Mouse (Mus musculus) CH12.LX (cell line): Measurements from ENCODE around the gene Adprhl2. TPM values are rescaled to one million over a fixed set of nuclear protein-coding genes. Genes with fewer than 3 reads are reported as not detected.
A peak's percentile ranks its signal among the peaks of the same experiment; 100 is the strongest.

ENCODE experiments used
- DNase-seq: peaks from one replicate; pipeline ENCODE4 v3.0.0-alpha.2; 2013; ENCODE audit errors: extremely low read depth
- H3K27ac ChIP-seq: 2 replicates; pipeline ENCODE4 v1.5.1; 2012; ENCODE audit warnings: low read depth, mild to moderate bottlenecking, control low read depth, moderate library complexity; ENCODE audit not compliant: insufficient read depth
- H3K27me3 ChIP-seq: replicated peaks from 2 replicates; pipeline ENCODE3; 2012; ENCODE audit warnings: inconsistent platforms
- H3K36me3 ChIP-seq, 2 experiments: replicated peaks in 1 of 2; 2 replicates each; pipeline versions ENCODE3 to v1.6.1; 2012; ENCODE audit warnings: inconsistent platforms in 1 of 2, low read length in 1 of 2, mild to moderate bottlenecking in 1 of 2, mixed read lengths in 1 of 2, moderate library complexity in 1 of 2; ENCODE audit not compliant: control insufficient read depth in 1 of 2, insufficient read depth in 1 of 2
- H3K4me1 ChIP-seq, 2 experiments: 2 replicates each; pipeline ENCODE4 v1.6.1; 2012; ENCODE audit warnings: inconsistent platforms in 1 of 2, moderate library complexity in 1 of 2; ENCODE audit not compliant: insufficient read depth in 2 of 2, control insufficient read depth in 1 of 2
- H3K4me2 ChIP-seq: 2 replicates; pipeline ENCODE4 v1.6.1; 2012; ENCODE audit warnings: low read depth, mild to moderate bottlenecking, control low read depth; ENCODE audit not compliant: poor library complexity, insufficient read depth, severe bottlenecking
- H3K4me3 ChIP-seq, 3 experiments: fragments of 150-350 bp in 1 of 3; sonication (generic) in 1 of 3; replicated peaks in 1 of 3; 2 replicates each; pipeline versions ENCODE3 to v1.5.1; 2011 to 2012; ENCODE audit warnings: low read depth in 2 of 3, low read length in 2 of 3, mild to moderate bottlenecking in 2 of 3, moderate library complexity in 2 of 3, control low read depth in 1 of 3, improper control_type of control experiment in 1 of 3, inconsistent platforms in 1 of 3, mixed read lengths in 1 of 3; ENCODE audit not compliant: poor library complexity in 1 of 3
- H3K79me2 ChIP-seq: replicated peaks from 2 replicates; pipeline ENCODE4 v1.6.1; 2012; ENCODE audit warnings: mild to moderate bottlenecking, moderate library complexity; ENCODE audit not compliant: control insufficient read depth, poor library complexity, insufficient read depth, severe bottlenecking; ENCODE audit errors: extremely low read depth
- H3K9ac ChIP-seq: 2 replicates; pipeline ENCODE4 v1.6.1; 2012; ENCODE audit warnings: low read depth, mild to moderate bottlenecking, control low read depth, moderate library complexity; ENCODE audit not compliant: insufficient read depth
- H3K9me3 ChIP-seq: replicated peaks from 2 replicates; pipeline ENCODE3; 2012; ENCODE audit warnings: low read length, inconsistent platforms, mixed read lengths
- CHD1 ChIP-seq: IDR thresholded peaks from 2 replicates; pipeline ENCODE4 v1.6.1; 2012; ENCODE audit warnings: low read depth, low read length, improper control_type of control experiment, inconsistent platforms
- CHD2 ChIP-seq: IDR thresholded peaks from 2 replicates; pipeline ENCODE4 v1.6.1; 2011; ENCODE audit warnings: low read length, improper control_type of control experiment
- CTCF ChIP-seq, 2 experiments: IDR thresholded peaks in 1 of 2; conservative IDR thresholded peaks in 1 of 2; 2 replicates each; pipeline ENCODE4 v1.5.1; 2011 to 2012; ENCODE audit warnings: low read depth in 2 of 2, low read length in 2 of 2, improper control_type of control experiment in 1 of 2, inconsistent platforms in 1 of 2, mild to moderate bottlenecking in 1 of 2, moderate library complexity in 1 of 2
- ELF1 ChIP-seq: IDR thresholded peaks from 2 replicates; pipeline ENCODE4 v1.6.1; 2014; ENCODE audit warnings: low read depth, mild to moderate bottlenecking, inconsistent platforms, low read length, improper control_type of control experiment
- EP300 ChIP-seq: IDR thresholded peaks from 2 replicates; pipeline ENCODE4 v1.6.1; 2011; ENCODE audit warnings: low read length, improper control_type of control experiment
- JUND ChIP-seq: conservative IDR thresholded peaks from 2 replicates; pipeline ENCODE4 v1.6.1; 2011; ENCODE audit warnings: low read depth, low read length, improper control_type of control experiment
- MAZ ChIP-seq: IDR thresholded peaks from 2 replicates; pipeline ENCODE4 v1.6.1; 2012; ENCODE audit warnings: low read depth, mild to moderate bottlenecking, inconsistent platforms, low read length, improper control_type of control experiment, moderate library complexity
- MEF2A ChIP-seq: IDR thresholded peaks from 2 replicates; pipeline ENCODE4 v1.6.1; 2014; ENCODE audit warnings: low read depth, mild to moderate bottlenecking, inconsistent platforms, low read length, improper control_type of control experiment, borderline replicate concordance
- MXI1 ChIP-seq: IDR thresholded peaks from 2 replicates; pipeline ENCODE4 v1.6.1; 2011; ENCODE audit warnings: mild to moderate bottlenecking, low read depth, low read length, improper control_type of control experiment
- MYC ChIP-seq: IDR thresholded peaks from 2 replicates; pipeline ENCODE4 v1.6.1; 2011; ENCODE audit warnings: low read depth, mild to moderate bottlenecking, improper control_type of control experiment, low read length
- POLR2A ChIP-seq: IDR thresholded peaks from 2 replicates; pipeline ENCODE4 v1.6.1; 2011; ENCODE audit warnings: low read depth, mild to moderate bottlenecking, improper control_type of control experiment, low read length
- RAD21 ChIP-seq: IDR thresholded peaks from 2 replicates; pipeline ENCODE4 v1.6.1; 2011; ENCODE audit warnings: low read depth, mild to moderate bottlenecking, low read length, improper control_type of control experiment, moderate library complexity
- SMC3 ChIP-seq: IDR thresholded peaks from 2 replicates; pipeline ENCODE4 v1.6.1; 2011; ENCODE audit warnings: low read depth, low read length, improper control_type of control experiment
- TBP ChIP-seq: conservative IDR thresholded peaks from 2 replicates; pipeline ENCODE4 v1.6.1; 2011; ENCODE audit warnings: low read depth, low read length, improper control_type of control experiment
- TCF12 ChIP-seq: IDR thresholded peaks from 2 replicates; pipeline ENCODE4 v1.6.1; 2014; ENCODE audit warnings: low read depth, mild to moderate bottlenecking, inconsistent platforms, low read length, improper control_type of control experiment
- USF1 ChIP-seq: IDR thresholded peaks from 2 replicates; pipeline ENCODE4 v1.6.1; 2014; ENCODE audit warnings: low read depth, mild to moderate bottlenecking, inconsistent platforms, low read length, improper control_type of control experiment
- ZC3H11A ChIP-seq: IDR thresholded peaks from 2 replicates; pipeline ENCODE4 v1.6.1; 2012; ENCODE audit warnings: low read depth, mild to moderate bottlenecking, inconsistent platforms, low read length, improper control_type of control experiment
- ZKSCAN1 ChIP-seq: IDR thresholded peaks from 2 replicates; pipeline ENCODE4 v1.6.1; 2012; ENCODE audit warnings: low read depth, inconsistent platforms, low read length, improper control_type of control experiment, borderline replicate concordance
- ZNF384 ChIP-seq: IDR thresholded peaks from 2 replicates; pipeline ENCODE4 v1.6.1; 2012; ENCODE audit warnings: low read depth, low read length, improper control_type of control experiment, inconsistent platforms
- dilution Hi-C: fragments of 300-500 bp; cut with MboI; formaldehyde crosslinking; loops from 2 replicates; pipeline ENCODE4 v1.14.3; 2020; ENCODE audit warnings: low sequenced_read_pairs; ENCODE audit not compliant: extremely low pct_unique_long_range_greater_than_20kb, extremely low pct_ligation_motif_present
- in situ Hi-C: fragments of 300-500 bp; cut with MboI; formaldehyde crosslinking; loops from 3 replicates; pipeline ENCODE4 v1.14.3; 2019; ENCODE audit warnings: low sequenced_read_pairs, low pct_ligation_motif_present, low pct_unique_long_range_greater_than_20kb, mixed read lengths
- polyA plus RNA-seq: library from polyadenylated mRNA; unstranded; fragments of >175 nt; gene quantifications from 2 replicates; pipeline ENCODE4 v1.2.1, GENCODE M21; 2012; ENCODE audit warnings: low read depth; ENCODE audit not compliant: insufficient read length
- total RNA-seq, 2 experiments: library from RNA; depleted of rRNA; stranded (reverse); fragments of 300-350 nt in 1 of 2; fragments of >200 nt in 1 of 2; gene quantifications; 2 replicates each; pipeline ENCODE4 v1.2.3; 2012 to 2014

Adprhl2 gene
- total and polyA plus RNA-seq, 3 experiments = 52.0 to 68.5 (median 59.7) TPM

DNA sequence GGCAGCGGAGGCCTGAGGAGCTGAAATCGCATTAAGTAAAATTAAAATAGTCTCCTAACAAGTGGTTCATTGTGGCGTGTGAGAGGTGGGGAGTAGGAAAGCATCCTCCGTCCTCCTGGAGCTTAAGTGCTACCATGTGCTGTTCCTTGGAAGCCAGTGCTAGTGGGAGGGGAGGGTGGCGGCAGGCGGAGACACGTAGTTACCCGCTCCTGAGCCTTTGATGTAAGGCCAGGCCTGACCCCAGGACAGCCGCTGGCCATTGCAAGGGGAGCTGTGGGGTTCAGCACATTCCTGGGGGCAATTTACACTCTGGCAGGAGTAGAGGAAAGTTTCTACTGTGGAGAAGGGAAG lies 43.0 kb downstream of the Adprhl2 start:
- no peak for DNase-seq
- H3K9ac ChIP-seq = no peak overlapping the region
- dilution Hi-C loops = no loop called here
- peaks cover 18 to 28% of the 10 kb centered on the region in 2 experiments for H3K36me3 ChIP-seq
- no peak overlapping the region for H3K4me2 ChIP-seq
- TF ChIP-seq MXI1 (no peak), RAD21 (no peak), TBP (no peak)
- TF ChIP-seq, all 38 proteins: peak for 0
- in situ Hi-C loops = no loop called here
- H3K4me1 ChIP-seq = peaks cover 0 to 17% of the 10 kb centered on the region in 2 experiments; a peak in 2 of 4 replicates
- H3K27me3 ChIP-seq = no peaks in the 10 kb centered on the region
- H3K27ac ChIP-seq = no peak overlapping the region
- H3K79me2 ChIP-seq = no peaks in the 10 kb centered on the region
- H3K9me3 ChIP-seq = no peaks in the 10 kb centered on the region
- no peak overlapping the region for H3K4me3 ChIP-seq

- H3K27me3 ChIP-seq = no peaks in the 10 kb centered on the region
- no peak overlapping the region for H3K4me3 ChIP-seq
- dilution Hi-C loops = no loop called here
- TF ChIP-seq ZC3H11A (no peak; the same call in 1 of the 2 replicates), MEF2A (no peak), ZNF384 (no peak), MYC (no peak), POLR2A (no peak), TCF12 (no peak), MAZ (no peak), ELF1 (no peak), RAD21 (peak; percentile 78), CHD1 (no peak), CHD2 (0 out of 2 replicates have a peak, but pooled peaks have one; percentile 19), CTCF (conservative IDR thresholded peaks at IDR 0.05 in 1 of 2, IDR thresholded peaks at IDR 0.05 in 1 of 2; ENCODE audit: low read depth in 2 of 2, low read length in 2 of 2) (peak; percentile 65 to 89), ZKSCAN1 (no peak), SMC3 (peak; percentile 90), JUND (no peak), USF1 (no peak), EP300 (no peak)
- TF ChIP-seq, all 38 proteins: peak for 4
- Histone ChIP-seq H3K27ac (no peak overlapping the region), H3K9me3 (no peaks in the 10 kb centered on the region), H3K4me1 (peaks cover 0 to 17% of the 10 kb centered on the region in 2 experiments; a peak in 2 of 4 replicates), H3K79me2 (no peaks in the 10 kb centered on the region), H3K4me2 (peak overlapping the region; percentile 5; the same call in 1 of the 2 replicates), H3K36me3 (peaks cover 23 to 33% of the 10 kb centered on the region in 2 experiments), H3K9ac (no peak overlapping the region)
- in situ Hi-C loops = no loop called here
- DNase-seq = peak; percentile 51
These were observed 43.5 kb downstream of the Adprhl2 start for GRCm38 (mm10) chr4:126277906-126278564.
